8 mouse cellular contexts compared by ENCODE assay signal in genomic region chr14:55745861-55746237, GRCm38 (mm10). TPM values are rescaled to one million over a fixed set of nuclear protein-coding genes. Genes with fewer than 3 reads are reported as not detected.
DNase-seq lines count a peak whose midpoint lies in the region; ATAC-seq and TF ChIP-seq lines count a peak whose summit lies in the region.

No protein-coding gene starts in this region.

- peak overlapping the region; percentile 51; the same call in 1 of the 2 replicates for H3K27ac ChIP-seq in kidney, postnatal 0 days
- H3K27ac ChIP-seq in cortical plate, adult 2 months (ENCODE audit: insufficient read depth, low read length), result no peak overlapping the region
- peak overlapping the region; percentile 55 for H3K27ac ChIP-seq in hindbrain, embryonic 16.5 days (ENCODE audit: low read depth, low read length)
- H3K27ac ChIP-seq in midbrain, embryonic 16.5 days (ENCODE audit: low read length), result no peak overlapping the region

- peaks cover 21% of the 10 kb centered on the region for H3K36me3 ChIP-seq in kidney, postnatal 0 days (ENCODE audit: insufficient read depth, low read length)
- H3K36me3 ChIP-seq in hindbrain, embryonic 16.5 days (ENCODE audit: control insufficient read depth, insufficient read depth, low read length), result peaks cover 6% of the 10 kb centered on the region; the same call in 1 of the 2 replicates
- H3K36me3 ChIP-seq in midbrain, embryonic 16.5 days (ENCODE audit: control insufficient read depth, insufficient read depth, low read length), result peaks cover 7% of the 10 kb centered on the region

- H3K9me3 ChIP-seq in kidney, postnatal 0 days (replicated peaks; ENCODE audit: low read length), result no peaks in the 10 kb centered on the region
- no peaks in the 10 kb centered on the region for H3K9me3 ChIP-seq in hindbrain, embryonic 16.5 days (ENCODE audit: control insufficient read depth, low read length)
- no peaks in the 10 kb centered on the region for H3K9me3 ChIP-seq in midbrain, embryonic 16.5 days (replicated peaks; ENCODE audit: control insufficient read depth, low read length, poor library complexity, severe bottlenecking)

- no peak for DNase-seq in kidney, postnatal 0 days (ENCODE audit: low spot score)
- DNase-seq in kidney, adult 8-10 months, result no peak
- no peak for DNase-seq in layer of hippocampus, postnatal 36 days
- no peak for DNase-seq in frontal cortex, postnatal 10 days (ENCODE audit: low spot score in 2 of 2)
- DNase-seq in cerebellum, postnatal 25 days, result no peak

- TF ChIP-seq POLR2A in cortical plate, adult 2 months (IDR thresholded peaks at IDR 0.05; ENCODE audit: extremely low read depth, insufficient read depth, low read length), result no peak

- TF ChIP-seq CTCF in kidney, postnatal 0 days (IDR thresholded peaks at IDR 0.05; ENCODE audit: low read depth), result no peak
- no peak for TF ChIP-seq CTCF in cortical plate, adult 2 months (IDR thresholded peaks at IDR 0.05; ENCODE audit: extremely low read depth, insufficient read depth, low read length)

- no peak for ATAC-seq in kidney, postnatal 0 days (replicated peaks; ENCODE audit: low FRiP score, low read depth)
- no peak for ATAC-seq in hindbrain, embryonic 16.5 days
- ATAC-seq in midbrain, embryonic 16.5 days, result peak; percentile 10; the same call in 1 of the 2 replicates

- peak overlapping the region; percentile 88 for H3K4me2 ChIP-seq in kidney, postnatal 0 days (ENCODE audit: low read length)
- peak overlapping the region; percentile 76 for H3K4me2 ChIP-seq in hindbrain, embryonic 16.5 days (ENCODE audit: low read length)
- H3K4me2 ChIP-seq in midbrain, embryonic 16.5 days (ENCODE audit: low read length), result peak overlapping the region; percentile 75

- peak overlapping the region; percentile 77 for H3K9ac ChIP-seq in kidney, postnatal 0 days (ENCODE audit: low read depth, low read length)
- peak overlapping the region; percentile 82 for H3K9ac ChIP-seq in hindbrain, embryonic 16.5 days (ENCODE audit: low read depth, low read length)
- H3K9ac ChIP-seq in midbrain, embryonic 16.5 days (ENCODE audit: low read depth, low read length), result peak overlapping the region; percentile 77

- peaks cover 14% of the 10 kb centered on the region for H3K4me1 ChIP-seq in kidney, postnatal 0 days (replicated peaks; ENCODE audit: insufficient read depth, low read length)
- peaks cover 2% of the 10 kb centered on the region; the same call in 1 of the 2 replicates for H3K4me1 ChIP-seq in cortical plate, adult 2 months (ENCODE audit: control insufficient read depth, insufficient read depth, low read length)
- peaks cover 26% of the 10 kb centered on the region for H3K4me1 ChIP-seq in hindbrain, embryonic 16.5 days (ENCODE audit: control insufficient read depth, insufficient read depth, low read depth, low read length)
- H3K4me1 ChIP-seq in midbrain, embryonic 16.5 days (ENCODE audit: control insufficient read depth, insufficient read depth, low read length), result peaks cover 32% of the 10 kb centered on the region

- under 1% methylated on average over 31 of the region's 31 CpGs for WGBS in kidney, postnatal 0 days
- under 1% methylated on average over 28 of the region's 31 CpGs for WGBS in hindbrain, embryonic 16.5 days
- under 1% methylated on average over 31 of the region's 31 CpGs for WGBS in midbrain, embryonic 16.5 days

- no peaks in the 10 kb centered on the region for H3K27me3 ChIP-seq in kidney, postnatal 0 days (ENCODE audit: insufficient read depth, low read length)
- H3K27me3 ChIP-seq in hindbrain, embryonic 16.5 days (replicated peaks; ENCODE audit: control insufficient read depth, insufficient read depth, low read length), result no peaks in the 10 kb centered on the region
- no peaks in the 10 kb centered on the region for H3K27me3 ChIP-seq in midbrain, embryonic 16.5 days (ENCODE audit: control insufficient read depth, insufficient read depth, low read depth, low read length)

- H3K4me3 ChIP-seq in kidney, postnatal 0 days (replicated peaks; ENCODE audit: low read depth, low read length), result peak overlapping the region; percentile 70
- H3K4me3 ChIP-seq in cortical plate, adult 2 months (ENCODE audit: insufficient read depth, low read length), result peak overlapping the region; percentile 65
- H3K4me3 ChIP-seq in hindbrain, embryonic 16.5 days (ENCODE audit: low read length), result peak overlapping the region; percentile 90
- peak overlapping the region; percentile 78 for H3K4me3 ChIP-seq in midbrain, embryonic 16.5 days (ENCODE audit: low read depth, low read length)

RNA-seq across cellular contexts. Expression of gene Nop9, which starts 0.4 kb away (rescaled TPM):
- polyA plus RNA-seq in kidney, postnatal 0 days (2015; fragmentation: Nextera tagmentation; extraction: Ambion mirVana), result 26.2 and 26.5 TPM in 2 replicates
- polyA plus RNA-seq in cortical plate, adult 2 months (2012; rRNA removed), result 9.1 and 9.2 TPM in 2 replicates
- polyA plus RNA-seq in hindbrain, embryonic 16.5 days (2015; fragmentation: Nextera tagmentation; extraction: Ambion mirVana), result 27.1 and 27.9 TPM in 2 replicates
- polyA plus RNA-seq in midbrain, embryonic 16.5 days (2015; fragmentation: Nextera tagmentation; extraction: Ambion mirVana), result 25.9 and 28.0 TPM in 2 replicates
- 10 to 100 TPM; 10.6 to 14.2 TPM for total RNA-seq in layer of hippocampus, postnatal 36 days (2021)

RNA-seq across cellular contexts. Expression of gene Dhrs1, which starts 0.4 kb away (rescaled TPM):
- polyA plus RNA-seq in kidney, postnatal 0 days (2015; fragmentation: Nextera tagmentation; extraction: Ambion mirVana), result 122 and 127 TPM in 2 replicates
- 117 TPM in 2 replicates for polyA plus RNA-seq in cortical plate, adult 2 months (2012; rRNA removed)
- polyA plus RNA-seq in hindbrain, embryonic 16.5 days (2015; fragmentation: Nextera tagmentation; extraction: Ambion mirVana), result 85.9 and 90.3 TPM in 2 replicates
- 72.3 and 75.3 TPM in 2 replicates for polyA plus RNA-seq in midbrain, embryonic 16.5 days (2015; fragmentation: Nextera tagmentation; extraction: Ambion mirVana)
- 10 to 100 TPM; 82.7 to 83.2 TPM for total RNA-seq in layer of hippocampus, postnatal 36 days (2021)

RNA-seq across cellular contexts. Expression of gene Cideb, which starts 12.4 kb away (rescaled TPM):
- 50.0 and 51.0 TPM in 2 replicates for polyA plus RNA-seq in kidney, postnatal 0 days (2015; fragmentation: Nextera tagmentation; extraction: Ambion mirVana)
- 16.9 and 18.2 TPM in 2 replicates for polyA plus RNA-seq in cortical plate, adult 2 months (2012; rRNA removed)
- polyA plus RNA-seq in hindbrain, embryonic 16.5 days (2015; fragmentation: Nextera tagmentation; extraction: Ambion mirVana), result 0.17 and 0.63 TPM in 2 replicates
- polyA plus RNA-seq in midbrain, embryonic 16.5 days (2015; fragmentation: Nextera tagmentation; extraction: Ambion mirVana), result 0.21 and 0.26 TPM in 2 replicates
- total RNA-seq in layer of hippocampus, postnatal 36 days (2021), result 1 to 10 TPM; 1.2 to 1.6 TPM

RNA-seq across cellular contexts. Expression of gene Ltb4r2, which starts 15.4 kb away (rescaled TPM):
- 0.68 and 0.75 TPM in 2 replicates for polyA plus RNA-seq in kidney, postnatal 0 days (2015; fragmentation: Nextera tagmentation; extraction: Ambion mirVana)
- polyA plus RNA-seq in cortical plate, adult 2 months (2012; rRNA removed), result 0.15 and 0.17 TPM in 2 replicates
- polyA plus RNA-seq in hindbrain, embryonic 16.5 days (2015; fragmentation: Nextera tagmentation; extraction: Ambion mirVana), result 0.47 and 0.66 TPM in 2 replicates
- polyA plus RNA-seq in midbrain, embryonic 16.5 days (2015; fragmentation: Nextera tagmentation; extraction: Ambion mirVana), result 0.51 and 0.59 TPM in 2 replicates
- total RNA-seq in layer of hippocampus, postnatal 36 days (2021), result under 1 TPM; 0.10 to 0.20 TPM

RNA-seq across cellular contexts. Expression of gene Ltb4r1, which starts 19.9 kb away (rescaled TPM):
- 0.47 and 0.71 TPM in 2 replicates for polyA plus RNA-seq in kidney, postnatal 0 days (2015; fragmentation: Nextera tagmentation; extraction: Ambion mirVana)
- polyA plus RNA-seq in cortical plate, adult 2 months (2012; rRNA removed), result 0.25 and 0.45 TPM in 2 replicates
- 0.22 and 0.79 TPM in 2 replicates for polyA plus RNA-seq in hindbrain, embryonic 16.5 days (2015; fragmentation: Nextera tagmentation; extraction: Ambion mirVana)
- 0.50 and 0.60 TPM in 2 replicates for polyA plus RNA-seq in midbrain, embryonic 16.5 days (2015; fragmentation: Nextera tagmentation; extraction: Ambion mirVana)
- not detected for total RNA-seq in layer of hippocampus, postnatal 36 days (2021)

Comparison
In these comparisons a context has a peak if more than half of its experiments do, and no peak if none do; other contexts are left out.
1. H3K27ac ChIP-seq: peak in kidney, postnatal 0 days (single experiment) and hindbrain, embryonic 16.5 days (single experiment); none in cortical plate, adult 2 months (single experiment) and midbrain, embryonic 16.5 days (single experiment).
2. RNA of gene Cideb, which starts 12.4 kb away (polyA plus RNA-seq): 50.0 to 51.0 TPM in kidney, postnatal 0 days and 16.9 to 18.2 TPM in cortical plate, adult 2 months; 0.17 to 0.63 TPM in hindbrain, embryonic 16.5 days and 0.21 to 0.26 TPM in midbrain, embryonic 16.5 days; every median in the first group is over 10 times any median in the second.
3. Peak in every context shown above with its lines, with median percentiles within 50 percentile points of each other: H3K4me2 ChIP-seq, H3K4me3 ChIP-seq and H3K9ac ChIP-seq.